Mouse (Mus musculus): ENCODE data around the gene Gm2115. TPM values are rescaled to one million over a fixed set of nuclear protein-coding genes. Genes with fewer than 3 reads are reported as not detected.

Gene Gm2115
- total RNA-seq (2021) (10 to 100 TPM; 31.0 to 57.7 TPM), polyA plus RNA-seq (2012; rRNA removed) (14.8 and 15.0 TPM in 2 replicates)
- long read RNA-seq, full-length matches to known transcripts: 8 of 10 reads
- long read RNA-seq, partial matches to known transcripts: 0 of 10 reads
- long read RNA-seq, other reads (novel, unspliced or antisense): 2 of 10 reads

DNA sequence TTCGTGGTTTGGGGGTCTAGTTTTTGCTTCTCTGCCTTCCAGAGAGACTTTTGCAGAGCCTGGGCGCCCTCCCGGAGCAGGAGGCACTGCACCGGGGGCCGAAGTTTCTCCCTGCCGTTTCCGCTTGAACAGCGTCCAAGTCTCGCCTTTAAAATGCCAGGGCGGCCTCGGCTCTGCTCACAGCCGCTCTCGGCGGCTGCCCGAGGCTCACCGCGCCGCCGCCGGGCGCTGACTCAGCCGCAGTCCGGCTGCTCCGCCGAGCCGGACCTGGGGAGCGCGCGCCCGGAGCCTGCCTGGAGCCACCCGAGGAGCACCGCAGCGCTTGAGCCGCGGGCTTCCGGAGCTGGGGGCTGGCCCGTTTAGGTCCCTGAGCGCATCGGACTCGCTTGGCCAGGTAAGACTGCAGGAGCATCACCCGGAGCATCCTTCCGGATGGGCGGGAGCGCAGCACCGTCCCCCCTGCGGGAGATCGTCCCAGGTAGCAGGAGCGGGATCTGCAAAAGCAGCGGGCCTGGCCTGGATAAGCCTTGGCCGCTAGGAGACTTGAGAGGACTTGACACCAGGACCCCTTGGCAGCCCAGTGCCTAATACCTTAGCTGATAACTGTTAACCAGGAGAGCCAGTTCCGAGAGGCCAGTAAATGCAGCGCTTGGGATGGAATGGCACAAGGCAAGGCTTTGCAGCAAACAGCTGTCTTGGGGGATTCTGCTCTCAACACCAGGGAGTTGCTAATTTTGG is at the start of gene Gm2115:
Gm2115 (plus strand) TSS at position 159 of the 738 bp plus-strand sequence.
- DNase-seq: peak; percentile 88

GRCm38 (mm10) chr7:84483447-84484407 is 45.0 kb upstream of the Gm2115 start:
- DNase-seq: no peak

DNA sequence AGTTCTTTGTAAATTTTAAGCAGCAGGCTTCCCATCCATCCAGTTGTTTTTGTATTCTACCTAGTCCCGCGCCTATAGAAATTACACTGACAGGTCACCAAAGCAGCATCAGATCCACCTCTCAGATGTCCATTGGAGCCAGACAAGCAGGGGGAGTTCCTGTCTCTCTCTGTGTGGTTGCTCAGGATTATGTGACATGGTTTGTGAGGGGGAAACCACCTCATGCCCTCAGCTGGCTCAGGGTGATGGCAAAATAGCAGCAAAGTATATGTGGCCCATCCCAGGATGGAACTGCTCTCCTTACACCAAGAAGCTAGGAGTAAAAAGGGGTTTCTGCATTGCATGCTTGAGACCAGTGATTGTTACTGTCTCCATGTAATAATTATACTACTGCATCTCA is 42.3 kb upstream of the Gm2115 start:
- no peak for DNase-seq

- DNase-seq: no peak
Measured at GRCm38 (mm10) chr7:84503163-84503562, 25.6 kb upstream of the Gm2115 start.

DNA sequence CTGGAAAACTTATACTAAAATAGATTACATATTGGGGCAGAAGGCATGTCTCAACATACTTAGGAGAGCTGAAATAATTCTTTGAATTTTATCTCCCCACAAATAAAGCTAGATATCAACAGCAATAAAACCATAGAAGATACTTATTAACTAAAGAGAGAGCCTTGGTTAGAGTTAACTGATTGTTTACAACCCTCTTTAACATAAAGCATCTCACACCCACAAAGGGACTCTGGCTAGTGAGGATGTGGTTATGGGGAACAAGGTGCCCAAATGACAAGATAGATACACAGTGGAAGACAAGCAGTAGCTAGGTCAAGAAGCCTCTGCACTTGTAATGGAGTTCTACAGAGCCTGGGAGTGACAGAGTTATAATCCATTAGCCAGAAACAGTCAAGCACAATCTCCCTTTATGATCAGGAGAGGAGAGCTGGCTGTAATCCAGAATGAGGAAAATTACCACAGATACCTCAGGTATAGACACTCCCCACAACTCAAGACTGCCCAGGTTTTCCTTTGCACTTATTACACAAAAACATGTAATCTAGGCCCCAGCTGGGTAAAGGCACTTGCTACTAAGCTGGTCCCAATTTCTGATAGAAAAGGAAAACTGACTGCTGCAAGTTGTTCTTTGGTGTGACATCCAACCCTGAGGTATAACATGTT is 10.1 kb upstream of the Gm2115 start:
- no peak for DNase-seq

DNA sequence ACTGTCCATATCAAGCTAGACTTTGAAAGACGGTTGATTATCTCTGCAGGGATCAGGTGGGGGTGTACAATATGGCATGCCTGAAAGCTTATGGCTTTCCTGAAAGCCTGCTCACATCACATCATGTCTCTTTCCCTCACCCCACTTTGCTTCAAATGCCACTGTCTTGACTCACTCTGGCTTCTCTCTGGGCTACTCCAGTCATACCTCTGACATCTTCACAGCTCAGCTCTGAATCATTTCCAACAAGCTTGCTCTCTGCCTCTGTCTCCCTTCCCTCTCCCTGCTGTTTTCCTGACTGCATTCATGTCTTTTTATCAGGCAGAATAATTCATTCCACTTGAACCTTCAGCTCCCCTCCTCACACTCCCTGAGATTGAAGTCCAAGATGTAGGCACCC is 7.4 kb upstream of the Gm2115 start:
- DNase-seq: peak; percentile 53

DNA sequence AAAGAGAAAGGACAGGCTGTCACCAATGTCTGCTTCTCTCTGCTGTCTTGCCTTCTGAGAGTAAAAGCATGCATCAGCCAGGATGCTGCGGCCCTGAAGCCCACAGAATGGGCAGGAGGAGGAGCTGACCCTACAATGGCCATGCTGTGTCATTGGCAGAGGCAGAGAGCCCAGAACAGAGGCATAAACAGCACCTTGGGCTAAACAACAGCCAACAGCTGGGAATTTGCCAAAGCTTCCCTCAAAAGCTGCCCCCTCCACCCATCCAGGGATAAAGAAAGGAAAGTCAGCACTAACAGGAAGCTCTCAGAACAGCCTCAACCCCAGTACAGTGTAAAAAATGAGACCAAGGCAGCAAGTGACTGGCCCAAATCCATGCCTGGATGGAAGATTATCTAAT is 6.3 kb upstream of the Gm2115 start:
- peak; percentile 26 for DNase-seq

- DNase-seq: no peak
Measured at GRCm38 (mm10) chr7:84526171-84526570, 2.6 kb upstream of the Gm2115 start.

- no peak for DNase-seq
Measured at GRCm38 (mm10) chr7:84532795-84533194, 4.0 kb downstream of the Gm2115 start.

GRCm38 (mm10) chr7:84534632-84535031 is 5.9 kb downstream of the Gm2115 start:
- DNase-seq: no peak

DNA sequence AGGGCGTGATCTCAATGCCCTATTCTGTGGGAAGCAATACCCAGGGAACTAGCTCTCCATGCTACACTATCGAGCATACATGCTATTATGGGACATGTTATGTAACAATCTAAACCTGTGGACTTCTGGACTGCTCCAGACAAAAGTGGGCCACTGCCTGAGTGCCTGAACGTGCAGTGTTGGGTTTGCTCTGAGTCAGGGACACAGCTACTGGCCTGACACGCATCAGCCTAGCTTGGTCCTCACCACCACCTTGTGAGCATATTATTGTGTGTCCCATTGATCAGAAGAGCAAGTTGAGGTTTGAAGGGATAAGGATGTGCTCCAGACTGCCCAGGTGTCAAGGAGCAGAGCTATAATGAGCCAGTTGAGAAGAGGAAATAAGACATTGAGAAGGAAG is 16.2 kb downstream of the Gm2115 start:
- DNase-seq: no peak

GRCm38 (mm10) chr7:84546667-84547066 is 17.9 kb downstream of the Gm2115 start:
- DNase-seq: no peak

GRCm38 (mm10) chr7:84551472-84551871 is 22.7 kb downstream of the Gm2115 start:
- DNase-seq: no peak

- DNase-seq: no peak
Measured at GRCm38 (mm10) chr7:84555294-84555693, 26.5 kb downstream of the Gm2115 start.

DNA sequence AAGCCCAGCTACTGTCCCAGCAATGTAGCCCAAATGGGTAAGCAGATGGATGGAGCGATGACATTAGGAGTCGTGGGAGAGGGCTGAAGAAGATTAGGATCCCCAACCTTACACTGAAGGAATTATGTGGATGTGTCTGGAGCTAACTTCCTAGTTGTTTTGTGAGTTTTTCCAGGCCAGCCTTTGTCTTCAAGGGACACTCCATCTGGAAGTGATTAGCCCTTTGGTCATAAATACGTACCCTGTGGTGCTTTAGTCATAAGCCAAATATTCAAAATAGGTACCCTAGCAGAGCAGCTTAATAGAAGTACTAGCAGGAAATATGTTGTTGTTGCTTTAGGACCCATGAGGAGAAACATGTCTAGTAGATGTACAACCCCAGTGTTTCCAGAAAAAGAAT is 28.6 kb downstream of the Gm2115 start:
- no peak for DNase-seq

DNA sequence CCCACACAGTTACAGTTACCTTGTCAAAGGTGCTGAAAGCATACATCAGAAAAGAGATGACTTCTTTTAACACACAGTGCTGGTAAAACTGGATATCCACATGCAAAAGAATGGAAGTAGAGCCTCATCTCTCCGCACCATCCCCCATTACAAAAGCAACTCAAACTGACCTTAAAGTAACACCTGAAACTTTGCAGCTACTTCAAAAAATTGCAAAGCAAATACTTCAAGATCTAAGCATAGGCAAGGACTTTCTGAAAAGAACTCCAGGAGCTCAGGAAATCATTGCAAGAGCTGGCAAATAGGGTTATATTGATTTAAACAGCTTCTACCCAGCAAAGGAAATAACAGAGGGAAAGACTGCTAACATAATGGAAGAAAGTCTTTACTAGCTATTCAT is 31.7 kb downstream of the Gm2115 start:
- no peak for DNase-seq

GRCm38 (mm10) chr7:84564236-84564635 is 35.5 kb downstream of the Gm2115 start:
- DNase-seq: no peak

DNA sequence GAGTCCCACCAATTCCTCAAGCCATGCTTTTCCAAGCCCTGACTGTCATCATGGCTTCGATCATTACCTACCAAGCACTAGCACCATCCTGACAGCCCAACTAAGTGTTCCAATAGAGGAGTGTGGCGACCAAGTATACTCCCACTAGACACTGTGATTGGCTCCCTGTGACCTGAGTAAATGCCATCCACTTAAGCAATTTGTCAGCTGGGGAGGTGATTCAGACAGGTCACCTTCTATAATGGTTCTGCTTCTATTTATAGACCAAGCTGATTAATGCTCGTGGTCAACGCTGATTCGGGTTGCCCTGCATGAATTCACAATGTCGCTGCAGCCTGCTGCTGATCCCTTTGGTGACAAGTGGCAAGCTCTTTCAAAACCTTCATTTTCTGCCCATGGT is 37.4 kb downstream of the Gm2115 start:
- DNase-seq: no peak

- DNase-seq: no peak
Measured at GRCm38 (mm10) chr7:84577034-84577433, 48.3 kb downstream of the Gm2115 start.

DNA sequence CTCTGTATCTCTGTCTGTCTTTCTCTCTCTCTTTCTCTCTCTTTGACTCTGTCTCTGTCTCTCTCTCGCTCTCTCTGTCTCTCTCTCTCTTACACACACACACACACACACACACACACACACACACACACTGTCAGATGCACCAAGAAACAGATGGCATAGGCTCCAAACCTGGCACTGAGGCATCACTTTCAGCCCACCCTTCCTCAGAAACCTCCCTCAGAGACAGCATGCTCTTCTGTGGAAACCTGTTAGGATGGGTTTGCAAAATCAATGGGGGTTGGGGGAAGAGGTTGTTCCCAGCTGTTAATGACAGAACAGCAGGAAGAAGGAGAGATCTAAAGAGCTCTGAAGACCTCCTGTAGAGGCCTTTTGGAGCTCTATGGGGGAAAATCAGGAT is 50.1 kb downstream of the Gm2115 start:
- DNase-seq: no peak

GRCm38 (mm10) chr7:84579769-84580168 is 51.0 kb downstream of the Gm2115 start:
- DNase-seq: peak; percentile 0

DNA sequence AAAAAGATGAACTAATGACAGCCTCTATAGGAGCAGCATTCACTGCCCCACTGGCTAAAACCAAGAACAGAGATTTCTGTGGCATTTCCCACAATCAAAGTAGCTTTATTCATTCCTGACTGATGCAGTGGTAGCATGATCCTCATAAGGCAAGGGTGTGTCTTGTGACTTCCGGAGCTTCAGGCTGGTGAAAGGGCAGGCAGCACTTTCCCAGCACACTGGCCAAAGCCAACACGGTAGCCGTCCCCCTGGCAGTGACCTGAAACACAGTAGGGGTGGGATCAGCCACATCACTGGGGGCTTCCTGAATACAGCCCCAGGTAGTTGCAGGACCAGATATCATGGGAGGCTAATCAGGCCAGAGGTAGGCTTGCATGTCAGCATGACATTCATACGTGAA is 56.3 kb downstream of the Gm2115 start:
- DNase-seq: peak; percentile 1
